Mouse (Mus musculus) fibroblast of lung, adult 2 months (primary cell): ENCODE data around the gene Ndufb10.
"Not testable (repeated sequence)": the region's sequence is repeated elsewhere in the genome, so short reads cannot be mapped to it uniquely, and the experiment has no call there.

ENCODE experiments used
- DNase-seq: peaks from one replicate; pipeline ENCODE4 v3.0.0-alpha.2; 2011; ENCODE audit warnings: low read depth

Ndufb10 gene

GRCm38 (mm10) chr17:24733434-24734050, 9.3 kb upstream of the Ndufb10 start:
- no peak for DNase-seq

DNA sequence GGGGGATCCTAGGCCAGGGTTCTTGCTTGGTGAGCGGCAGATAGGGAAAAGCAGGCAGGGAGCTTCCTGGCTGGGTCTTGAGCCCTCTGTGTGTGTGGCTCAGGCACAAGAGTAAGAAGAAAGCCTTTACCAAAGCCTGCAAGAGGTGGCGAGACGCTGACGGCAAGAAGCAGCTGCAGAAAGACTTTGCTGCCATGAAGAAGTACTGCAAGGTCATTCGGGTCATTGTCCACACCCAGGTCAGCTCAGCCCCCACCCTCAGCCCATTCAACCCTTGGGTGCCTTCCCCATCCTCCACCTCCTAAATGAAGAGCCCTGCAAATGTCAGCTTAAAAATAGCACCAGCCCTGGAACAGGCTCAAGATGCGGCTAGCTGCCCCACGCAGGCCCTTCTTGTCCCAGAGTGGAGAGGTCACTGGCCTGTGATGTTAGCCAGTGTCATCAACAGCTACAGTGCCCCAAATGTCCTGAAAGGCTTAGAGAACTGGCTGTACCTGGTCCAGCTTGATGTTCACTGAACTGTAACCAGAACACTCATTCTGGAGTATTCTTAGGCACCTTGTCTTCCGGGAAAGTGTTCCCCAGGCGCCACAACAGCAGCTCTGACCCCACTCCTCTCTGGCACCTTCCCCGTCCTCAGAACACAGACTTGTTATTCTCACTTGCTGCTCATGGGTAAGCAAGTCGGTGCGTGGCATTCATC, 8.1 kb upstream of the Ndufb10 start:
- DNase-seq = no peak

- no peak for DNase-seq
Measured at GRCm38 (mm10) chr17:24730787-24731186, 6.5 kb upstream of the Ndufb10 start.

DNA sequence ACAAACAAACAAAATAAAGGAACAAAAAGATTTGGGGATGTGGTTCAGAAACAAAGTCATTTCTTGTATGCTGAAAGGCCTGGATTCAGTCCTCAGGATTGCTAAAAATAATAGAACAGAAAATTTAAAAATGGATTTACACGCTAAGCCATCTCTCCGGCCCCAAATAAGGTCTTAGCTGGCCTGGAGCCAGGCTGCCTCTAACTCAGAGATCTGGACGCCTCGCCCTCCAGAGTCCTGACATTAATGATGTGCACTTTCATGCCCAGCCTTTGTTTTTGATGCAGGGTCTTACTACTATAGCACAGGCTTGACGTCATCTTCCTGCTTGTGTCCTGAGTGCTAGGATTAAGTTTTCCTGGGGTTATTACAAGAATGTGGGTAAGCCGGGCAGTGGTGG, 4.8 kb upstream of the Ndufb10 start:
- DNase-seq = no peak

DNA sequence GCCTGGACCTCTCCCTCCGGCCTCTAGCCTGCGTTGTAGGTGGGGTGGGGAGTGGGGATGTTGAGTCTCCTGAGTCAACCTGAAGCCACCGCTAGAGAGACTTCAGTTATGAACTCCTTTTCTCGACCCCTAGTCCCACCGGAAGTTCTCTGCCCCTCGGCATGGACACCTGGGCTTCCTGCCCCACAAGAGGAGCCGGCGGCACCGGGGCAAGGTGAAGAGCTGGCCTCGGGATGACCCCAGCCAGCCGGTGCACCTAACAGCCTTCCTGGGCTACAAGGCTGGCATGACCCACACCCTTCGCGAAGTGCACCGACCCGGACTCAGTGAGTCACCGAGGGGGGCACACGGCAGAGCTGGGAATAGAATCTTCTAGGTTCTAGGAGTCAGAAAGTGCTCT, 3.9 kb upstream of the Ndufb10 start:
- DNase-seq = no peak

DNA sequence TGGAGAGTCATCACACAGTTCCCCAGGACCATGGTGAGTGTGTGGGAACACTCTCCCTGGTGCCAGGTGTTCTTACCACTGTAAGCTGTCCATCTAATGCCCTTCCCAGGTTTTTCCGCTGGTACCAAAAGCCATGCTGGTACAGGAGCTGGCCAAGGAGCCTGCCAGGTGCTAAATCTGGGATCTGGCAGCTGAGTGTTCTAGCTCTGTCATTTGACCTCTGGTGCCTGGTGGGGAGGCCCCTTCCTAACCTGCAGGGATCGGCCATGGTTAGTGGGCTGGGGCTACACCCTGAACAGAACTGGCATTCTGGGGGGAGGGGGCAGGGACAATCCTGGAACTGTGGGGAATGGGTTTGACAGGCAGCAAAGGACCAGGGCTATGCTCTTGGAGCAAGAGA, 3.3 kb upstream of the Ndufb10 start, which contains the start of gene Rpl3l:
Gene Rpl3l (plus strand): TSS at position 203 of the 400 bp plus-strand sequence.
- no peak for DNase-seq

DNA sequence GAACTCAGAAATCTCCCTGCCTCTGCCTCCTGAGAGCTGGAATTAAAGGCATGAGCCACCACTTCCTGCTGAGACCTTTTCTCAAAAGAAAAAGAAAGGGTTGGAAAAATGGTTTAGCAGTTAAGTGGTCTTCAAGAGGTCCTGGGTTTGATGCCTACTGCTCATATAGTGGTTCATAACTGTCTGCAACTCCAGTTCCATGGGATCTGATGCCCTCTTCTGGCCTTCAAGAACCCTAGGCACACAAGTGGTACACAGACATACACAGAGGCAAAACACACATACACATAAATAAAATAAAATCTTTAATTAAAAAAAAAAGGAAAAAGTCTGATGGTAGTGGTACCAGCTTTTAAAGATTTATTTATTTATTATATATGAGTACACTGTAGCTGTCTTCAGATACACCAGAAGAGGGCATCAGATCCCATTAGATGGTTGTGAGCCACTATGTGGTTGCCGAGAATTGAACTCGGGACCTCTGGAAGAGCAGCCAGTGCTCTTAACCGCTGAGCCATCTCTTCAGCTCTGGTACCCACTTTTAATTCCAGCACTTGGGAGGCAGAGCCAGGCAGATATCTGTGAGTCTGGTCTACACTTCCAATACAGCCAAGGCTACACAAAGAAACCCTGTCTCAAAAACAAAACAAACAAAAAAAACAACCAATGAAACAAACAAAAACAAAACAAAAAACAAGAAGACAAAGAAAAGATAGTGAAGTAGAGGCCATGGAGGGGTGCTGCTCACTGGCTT, 1.5 kb upstream of the Ndufb10 start:
- DNase-seq = no peak

- DNase-seq = no peak
Measured at GRCm38 (mm10) chr17:24723881-24724180, 447 bp downstream of the Ndufb10 start.

DNA sequence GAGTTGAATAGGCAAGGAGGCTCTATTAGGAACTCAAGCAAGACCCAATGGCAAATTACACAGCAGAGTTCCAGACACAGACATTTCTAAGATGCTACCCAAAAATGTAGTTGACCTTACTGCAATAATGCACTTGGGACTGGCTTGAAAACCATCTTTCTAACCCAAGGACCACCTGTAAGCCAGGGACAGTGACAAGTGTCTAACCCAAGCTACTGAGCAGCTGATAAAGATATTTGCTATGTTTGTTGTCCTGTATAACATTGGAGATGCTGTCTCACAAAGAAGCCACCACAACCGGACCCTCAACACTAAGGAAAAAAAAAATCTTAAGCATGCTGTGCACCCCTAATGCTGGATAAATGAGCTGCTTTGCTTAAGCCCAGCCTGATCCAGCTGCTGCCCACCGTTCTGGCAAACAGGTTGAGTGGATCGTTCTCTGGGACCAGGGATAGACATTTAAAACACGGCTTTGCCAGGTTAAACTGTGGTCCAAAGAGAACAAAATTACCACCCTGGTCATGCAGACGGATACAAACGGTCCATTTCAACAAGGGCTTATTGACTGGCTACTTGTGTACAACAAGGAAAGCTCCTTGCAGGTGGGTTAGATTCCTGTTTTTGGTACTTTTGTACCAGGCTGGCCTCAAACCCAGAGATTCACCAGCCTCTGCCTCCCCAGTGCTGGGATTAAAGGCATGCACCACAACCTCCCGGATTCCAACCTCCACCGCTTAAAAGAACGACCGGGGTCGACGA, 977 bp downstream of the Ndufb10 start:
- no peak for DNase-seq

DNA sequence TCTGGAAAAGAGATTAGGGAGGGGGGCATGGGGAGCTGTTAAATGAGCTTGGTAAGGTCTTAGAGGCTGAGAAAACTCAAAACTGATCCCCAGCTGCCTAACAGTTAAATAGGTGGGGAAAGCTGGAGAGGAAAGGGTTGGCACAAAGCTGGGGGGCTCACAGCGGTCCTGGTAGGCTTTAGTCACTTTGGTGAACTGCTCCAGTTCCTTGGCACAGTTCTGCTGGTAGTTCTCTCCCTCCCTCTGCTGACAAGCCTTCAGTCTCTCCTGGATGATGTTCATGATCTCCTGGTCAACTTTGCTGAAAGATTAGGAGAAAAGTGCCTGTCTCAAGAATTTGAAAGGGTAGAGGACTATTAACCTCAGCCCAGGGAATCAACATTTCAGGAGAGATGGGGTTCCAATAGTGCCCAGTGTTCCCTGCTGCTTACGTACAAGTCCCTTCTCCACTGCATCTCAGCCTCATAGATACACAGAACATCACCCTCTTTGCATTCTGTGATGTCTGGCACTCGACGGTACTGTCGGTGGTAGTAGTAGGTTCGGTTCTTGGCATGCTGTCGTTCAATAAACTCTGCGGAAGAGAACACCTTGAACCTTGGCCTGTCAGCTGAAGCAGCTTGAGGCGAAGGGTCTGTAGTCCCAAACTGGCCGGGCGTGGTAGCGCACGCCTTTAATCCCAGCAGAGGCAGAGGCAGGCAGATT, 1.9 kb downstream of the Ndufb10 start:
- no peak for DNase-seq

DNA sequence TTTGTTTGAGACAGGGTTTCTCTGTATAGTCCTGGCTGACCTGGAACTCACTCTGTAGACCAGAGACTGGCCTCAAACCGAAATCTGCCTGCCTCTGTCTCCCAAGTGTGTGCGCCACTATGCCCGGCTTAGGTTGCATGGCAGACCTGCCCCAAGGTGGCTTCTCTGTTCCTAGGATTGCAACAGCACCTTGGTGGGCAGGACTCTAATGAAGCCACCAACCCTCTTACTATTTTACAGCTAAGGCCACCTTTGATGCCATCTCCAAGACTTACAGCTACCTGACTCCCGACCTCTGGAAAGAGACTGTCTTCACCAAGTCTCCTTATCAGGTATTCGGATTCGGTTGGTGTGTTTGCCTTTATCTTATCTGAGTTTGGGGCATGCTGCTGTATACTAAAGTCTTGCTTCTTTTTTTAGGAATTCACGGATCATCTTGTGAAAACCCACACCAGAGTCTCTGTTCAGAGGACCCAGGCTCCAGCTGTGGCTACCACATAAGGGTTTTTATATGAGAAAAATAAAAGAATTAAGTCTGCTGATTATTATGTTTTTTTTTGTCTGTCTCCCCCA, 2.8 kb downstream of the Ndufb10 start:
- DNase-seq = not testable (repeated sequence)

GRCm38 (mm10) chr17:24720616-24721015, 3.7 kb downstream of the Ndufb10 start:
- not testable (repeated sequence) for DNase-seq

DNA sequence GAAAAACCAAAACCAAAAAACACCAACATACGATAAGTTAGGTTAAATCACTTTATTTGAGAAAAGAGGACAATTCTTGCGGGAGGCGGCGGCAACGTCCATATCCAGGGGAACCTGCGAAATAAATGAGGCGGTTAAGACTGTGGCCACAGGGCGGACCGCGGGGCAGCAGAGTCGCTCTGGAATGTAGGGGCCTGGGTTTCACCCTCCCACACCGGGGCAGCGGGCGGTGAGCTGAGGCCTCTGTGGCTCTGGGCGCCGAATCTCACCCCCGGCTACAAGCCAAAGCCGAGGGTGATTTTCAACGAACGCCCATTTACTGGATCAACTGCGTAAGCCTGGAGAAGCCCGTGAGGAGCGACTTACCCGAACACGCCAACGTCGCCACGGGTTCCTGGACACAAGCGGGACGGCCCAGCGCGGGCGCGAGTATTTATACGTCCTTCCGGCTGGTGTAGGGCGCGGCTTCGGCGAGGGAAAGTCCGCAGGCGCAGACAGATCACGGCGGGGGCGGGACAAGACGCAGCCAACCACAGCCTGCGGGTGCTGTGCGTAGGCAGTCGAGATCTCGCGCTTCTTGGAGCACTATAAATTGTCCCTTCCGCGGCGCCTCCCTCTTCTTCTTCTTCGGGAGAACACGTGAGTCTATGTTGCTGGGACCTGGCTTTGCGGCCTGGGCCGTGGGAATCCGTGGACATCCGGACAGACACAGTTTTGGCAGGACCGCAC, 4.6 kb downstream of the Ndufb10 start:
- DNase-seq = peak; percentile 98

- not testable (repeated sequence) for DNase-seq
Measured at GRCm38 (mm10) chr17:24718938-24719337, 5.3 kb downstream of the Ndufb10 start.

DNA sequence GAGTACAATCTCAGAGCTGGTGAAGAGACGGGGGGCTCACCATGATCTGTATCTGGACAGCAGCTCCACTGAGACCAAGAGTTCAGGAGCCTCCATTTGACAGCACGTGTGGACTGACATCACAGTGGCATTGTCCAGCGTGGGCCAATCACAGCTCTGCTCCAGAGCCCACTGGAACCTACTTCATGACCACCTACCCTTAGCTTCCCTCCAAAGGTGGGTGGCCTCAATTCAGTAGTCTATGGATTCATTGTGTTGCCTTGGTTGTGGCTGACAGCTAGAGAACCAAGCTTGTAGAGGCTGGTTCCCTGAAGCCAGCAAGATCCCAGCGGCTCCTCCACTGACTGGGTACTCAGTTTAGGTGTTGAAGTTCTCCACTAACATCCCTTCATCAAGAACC, 6.3 kb downstream of the Ndufb10 start, which contains the start of the genes Rnf151 and Rps2:
Gene Rnf151 (minus strand): TSS at position 121 of the 400 bp plus-strand sequence.
Gene Rps2 (plus strand): TSS at position 174 of the 400 bp plus-strand sequence.
- no peak for DNase-seq

DNA sequence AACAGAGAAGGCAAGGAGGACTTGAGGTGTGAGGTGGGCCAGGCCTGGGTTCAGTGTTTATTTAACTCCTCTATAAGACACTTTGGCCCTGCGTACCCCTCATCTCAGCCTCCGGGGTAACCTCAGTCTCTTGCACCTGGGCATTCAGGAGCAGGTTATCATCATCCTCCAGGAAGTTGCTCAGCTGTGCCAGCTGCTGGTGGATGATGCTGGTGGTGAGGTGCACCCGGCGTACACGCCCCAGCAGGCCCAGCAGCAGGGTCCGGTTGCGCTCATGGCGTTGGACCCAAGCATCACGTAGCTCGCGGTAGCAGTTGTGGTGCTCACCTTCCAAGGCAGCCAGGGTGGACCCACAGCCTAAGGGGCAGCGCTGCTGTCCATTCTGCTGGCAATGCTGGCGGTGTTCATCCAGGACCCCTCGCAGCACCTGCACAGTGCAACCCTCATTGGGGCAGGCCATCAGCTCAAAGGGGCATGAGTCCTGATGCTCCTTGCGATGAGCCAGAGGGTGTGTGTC, 8.1 kb downstream of the Ndufb10 start:
- DNase-seq = no peak

DNA sequence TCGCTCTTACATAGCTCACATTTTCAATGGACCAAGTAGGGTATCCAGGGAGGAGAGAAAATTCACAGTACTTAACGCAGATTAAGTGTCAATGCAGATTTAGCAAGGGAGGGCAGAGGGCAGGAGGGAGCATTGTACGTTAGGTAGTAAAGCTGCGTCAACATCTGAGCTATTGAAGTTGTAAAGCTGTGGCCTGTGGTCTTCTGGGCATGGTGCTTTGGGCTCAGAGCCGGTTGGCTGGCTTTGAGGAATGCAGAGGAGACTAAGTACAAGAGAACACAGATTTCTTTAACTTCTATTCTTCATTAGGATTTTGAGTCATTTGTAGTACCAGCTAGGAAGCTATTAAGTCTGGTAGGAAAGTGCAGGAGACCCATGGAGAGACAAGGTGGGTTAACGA, 8.7 kb downstream of the Ndufb10 start:
- DNase-seq = no peak

DNA sequence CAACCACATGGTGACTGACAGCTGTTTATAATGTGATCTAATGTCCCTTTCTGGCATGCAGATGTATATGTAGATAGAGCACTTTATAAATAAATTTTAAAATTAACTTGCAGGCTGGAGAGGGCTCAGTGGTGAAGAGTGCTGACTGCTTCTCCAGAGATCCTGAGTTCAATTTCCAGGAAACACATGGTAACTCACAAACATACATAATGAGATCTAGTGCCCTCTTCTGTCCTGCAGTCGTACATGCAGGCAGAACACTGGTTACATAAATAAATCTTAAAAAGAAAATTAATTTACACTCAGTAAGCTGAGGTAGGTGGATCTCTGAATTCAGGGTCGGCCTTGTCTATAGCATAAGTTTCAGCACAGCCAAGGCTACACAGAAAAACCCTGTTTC, 15.6 kb downstream of the Ndufb10 start:
- no peak for DNase-seq

GRCm38 (mm10) chr17:24707801-24708425, 16.4 kb downstream of the Ndufb10 start:
- no peak for DNase-seq
